Mouse (Mus musculus): Measurements from ENCODE around the gene Npas2. TPM values are rescaled to one million over a fixed set of nuclear protein-coding genes. Genes with fewer than 3 reads are reported as not detected.

Npas2 gene
- polyA plus RNA-seq, 1 experiment from 2014 or later, result 0.28 TPM

DNA sequence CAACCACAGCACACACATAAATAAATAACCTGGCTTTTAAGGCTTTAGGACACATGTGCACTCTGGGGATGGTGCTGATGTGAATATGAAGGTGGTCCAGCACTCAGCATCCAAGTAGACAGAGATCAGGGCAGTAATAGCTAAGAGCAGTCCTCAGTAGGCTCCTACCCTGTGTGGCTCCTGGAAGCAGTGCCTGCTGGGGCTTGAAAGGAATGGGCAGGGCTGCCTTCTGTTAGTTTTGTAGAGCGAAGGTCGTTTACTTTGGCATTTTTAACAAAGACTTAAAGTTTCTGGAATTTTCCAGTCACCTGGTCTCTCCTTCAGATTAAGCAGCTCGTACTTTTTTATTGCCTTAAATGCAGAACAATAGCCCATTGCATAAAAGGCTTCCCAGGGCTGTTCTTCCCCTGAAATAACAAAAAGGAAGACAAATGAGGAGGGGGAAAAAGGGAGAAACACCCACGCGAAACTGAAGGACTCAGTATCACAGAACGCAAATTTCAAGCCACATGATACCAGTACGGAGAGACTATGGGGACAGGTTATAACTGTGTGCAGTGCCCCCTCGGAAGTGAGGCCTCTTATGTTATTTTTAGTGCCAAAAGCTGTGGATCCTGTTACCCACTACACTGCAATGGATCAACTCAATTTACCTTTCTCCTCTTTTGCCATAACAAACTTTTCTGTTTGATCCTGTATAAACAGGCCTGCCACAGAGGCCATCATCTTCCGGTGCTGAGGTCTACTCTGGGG, 44.1 kb downstream of the Npas2 start:
- Histone ChIP-seq H3K4me3 (ENCODE audit: low read depth, low read length) (no peak overlapping the region), H3K27ac (ENCODE audit: low read depth) (no peak overlapping the region), H3K9me3 (ENCODE audit: control insufficient read depth, low read length) (no peaks in the 10 kb centered on the region), H3K9ac (ENCODE audit: low read length) (no peak overlapping the region), H3K4me1 (replicated peaks; ENCODE audit: control insufficient read depth, insufficient read depth, low read length) (no peaks in the 10 kb centered on the region), H3K4me2 (ENCODE audit: low read length) (no peak overlapping the region), H3K36me3 (ENCODE audit: control insufficient read depth, insufficient read depth, low read length) (no peaks in the 10 kb centered on the region), H3K27me3 (replicated peaks; ENCODE audit: control insufficient read depth, insufficient read depth, low read length) (no peaks in the 10 kb centered on the region)
- DNase-seq (ENCODE audit: low spot score) (no peak), ATAC-seq (replicated peaks; ENCODE audit: low FRiP score, low TSS enrichment, low read depth) (no peak)
- 45% methylated on average over 9 of the region's 9 CpGs for WGBS

- 75% methylated on average over 6 of the region's 6 CpGs for WGBS
- no peaks in the 10 kb centered on the region for H3K4me1 ChIP-seq (replicated peaks; ENCODE audit: control insufficient read depth, insufficient read depth, low read length)
- ATAC-seq (replicated peaks; ENCODE audit: low FRiP score, low TSS enrichment, low read depth) (no peak; the same call in 1 of the 2 replicates), DNase-seq (ENCODE audit: low spot score) (no peak)
- no peak overlapping the region for H3K4me2 ChIP-seq (ENCODE audit: low read length)
- H3K9ac ChIP-seq (ENCODE audit: low read length), result no peak overlapping the region
- no peaks in the 10 kb centered on the region for H3K36me3 ChIP-seq (ENCODE audit: control insufficient read depth, insufficient read depth, low read length)
- no peak overlapping the region for H3K4me3 ChIP-seq (ENCODE audit: low read depth, low read length)
- H3K27me3 ChIP-seq (replicated peaks; ENCODE audit: control insufficient read depth, insufficient read depth, low read length), result no peaks in the 10 kb centered on the region
- no peak overlapping the region for H3K27ac ChIP-seq (ENCODE audit: low read depth)
- no peaks in the 10 kb centered on the region for H3K9me3 ChIP-seq (ENCODE audit: control insufficient read depth, low read length)
Measured at GRCm38 (mm10) chr1:39240860-39241584, 47.5 kb downstream of the Npas2 start.

GRCm38 (mm10) chr1:39244726-39245125, 51.2 kb downstream of the Npas2 start:
- WGBS, result 50% methylated on average over 1 of the region's 1 CpGs

GRCm38 (mm10) chr1:39251679-39252078, 58.1 kb downstream of the Npas2 start:
- DNase-seq (ENCODE audit: low spot score) (no peak), ATAC-seq (replicated peaks; ENCODE audit: low FRiP score, low TSS enrichment, low read depth) (no peak)
- no peak overlapping the region for H3K27ac ChIP-seq (ENCODE audit: low read depth)
- WGBS, result 45% methylated on average over 7 of the region's 7 CpGs
- no peaks in the 10 kb centered on the region for H3K9me3 ChIP-seq (ENCODE audit: control insufficient read depth, low read length)
- H3K27me3 ChIP-seq (replicated peaks; ENCODE audit: control insufficient read depth, insufficient read depth, low read length), result no peaks in the 10 kb centered on the region
- no peaks in the 10 kb centered on the region for H3K4me1 ChIP-seq (replicated peaks; ENCODE audit: control insufficient read depth, insufficient read depth, low read length)
- H3K9ac ChIP-seq (ENCODE audit: low read length), result no peak overlapping the region
- no peak overlapping the region for H3K4me3 ChIP-seq (ENCODE audit: low read depth, low read length)
- H3K4me2 ChIP-seq (ENCODE audit: low read length), result no peak overlapping the region
- H3K36me3 ChIP-seq (ENCODE audit: control insufficient read depth, insufficient read depth, low read length), result no peaks in the 10 kb centered on the region

More at GRCm38 (mm10) chr1:39244726-39245125, 51.2 kb downstream of the Npas2 start:
- DNase-seq (ENCODE audit: low spot score) (no peak), ATAC-seq (replicated peaks; ENCODE audit: low FRiP score, low TSS enrichment, low read depth) (no peak)
- H3K9ac ChIP-seq (ENCODE audit: low read length), result no peak overlapping the region
- no peak overlapping the region for H3K4me2 ChIP-seq (ENCODE audit: low read length)
- H3K36me3 ChIP-seq (ENCODE audit: control insufficient read depth, insufficient read depth, low read length), result no peaks in the 10 kb centered on the region
- no peak overlapping the region for H3K4me3 ChIP-seq (ENCODE audit: low read depth, low read length)
- no peaks in the 10 kb centered on the region for H3K4me1 ChIP-seq (replicated peaks; ENCODE audit: control insufficient read depth, insufficient read depth, low read length)
- no peaks in the 10 kb centered on the region for H3K27me3 ChIP-seq (replicated peaks; ENCODE audit: control insufficient read depth, insufficient read depth, low read length)
- H3K9me3 ChIP-seq (ENCODE audit: control insufficient read depth, low read length), result no peaks in the 10 kb centered on the region
- no peak overlapping the region for H3K27ac ChIP-seq (ENCODE audit: low read depth)

DNA sequence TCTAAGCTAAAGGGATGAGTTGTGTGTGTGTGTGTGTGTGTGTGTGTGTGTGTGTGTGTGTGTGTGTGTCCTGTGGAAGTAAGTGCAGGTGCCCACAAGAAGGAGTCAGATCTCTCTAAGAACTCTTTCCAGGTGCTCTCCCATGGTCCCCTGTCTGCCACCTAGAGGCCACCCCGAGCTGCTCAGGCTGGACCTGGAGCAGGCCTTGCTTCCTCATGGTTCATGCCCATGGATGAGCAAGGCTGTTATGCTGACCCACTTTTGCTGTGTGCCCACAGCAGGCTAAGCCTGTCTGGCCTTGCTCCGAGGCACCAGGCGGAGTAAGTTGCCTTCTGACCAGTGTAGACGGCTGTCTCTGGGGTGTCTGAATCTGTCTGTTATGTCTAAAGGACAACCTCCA, 60.2 kb downstream of the Npas2 start:
- no peaks in the 10 kb centered on the region for H3K36me3 ChIP-seq (ENCODE audit: control insufficient read depth, insufficient read depth, low read length)
- DNase-seq (ENCODE audit: low spot score) (no peak), ATAC-seq (replicated peaks; ENCODE audit: low FRiP score, low TSS enrichment, low read depth) (no peak)
- no peak overlapping the region for H3K4me2 ChIP-seq (ENCODE audit: low read length)
- H3K27ac ChIP-seq (ENCODE audit: low read depth), result no peak overlapping the region
- no peak overlapping the region for H3K9ac ChIP-seq (ENCODE audit: low read length)
- H3K4me3 ChIP-seq (ENCODE audit: low read depth, low read length), result no peak overlapping the region
- H3K9me3 ChIP-seq (ENCODE audit: control insufficient read depth, low read length), result peaks cover 3% of the 10 kb centered on the region; the same call in 1 of the 2 replicates
- H3K27me3 ChIP-seq (replicated peaks; ENCODE audit: control insufficient read depth, insufficient read depth, low read length), result no peaks in the 10 kb centered on the region
- WGBS, result 74% methylated on average over 4 of the region's 4 CpGs
- no peaks in the 10 kb centered on the region for H3K4me1 ChIP-seq (replicated peaks; ENCODE audit: control insufficient read depth, insufficient read depth, low read length)

DNA sequence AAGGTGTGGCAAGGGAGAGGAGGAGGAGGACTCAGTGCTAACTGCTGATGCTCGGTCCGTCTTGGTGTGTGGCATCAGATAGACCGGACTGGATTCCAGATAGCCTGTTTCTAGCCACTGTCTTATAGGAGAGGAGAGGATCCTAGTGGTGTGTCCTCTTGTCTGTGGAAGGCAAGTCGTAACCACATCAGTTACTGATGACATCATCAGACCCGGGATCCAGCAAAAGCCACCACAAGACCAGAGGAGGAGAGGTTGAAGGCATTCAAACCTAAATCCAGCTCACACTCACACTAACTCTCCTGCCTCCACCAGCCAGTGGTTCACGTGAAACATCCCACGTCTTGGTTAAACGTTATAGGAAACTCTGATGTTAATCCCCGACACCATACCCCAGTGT, 62.5 kb downstream of the Npas2 start:
- no peak overlapping the region for H3K27ac ChIP-seq (ENCODE audit: low read depth)
- no peak overlapping the region for H3K9ac ChIP-seq (ENCODE audit: low read length)
- H3K4me1 ChIP-seq (replicated peaks; ENCODE audit: control insufficient read depth, insufficient read depth, low read length), result no peaks in the 10 kb centered on the region
- DNase-seq (ENCODE audit: low spot score), result no peak
- H3K27me3 ChIP-seq (replicated peaks; ENCODE audit: control insufficient read depth, insufficient read depth, low read length), result no peaks in the 10 kb centered on the region
- no peaks in the 10 kb centered on the region for H3K36me3 ChIP-seq (ENCODE audit: control insufficient read depth, insufficient read depth, low read length)
- no peak overlapping the region for H3K4me2 ChIP-seq (ENCODE audit: low read length)
- H3K9me3 ChIP-seq (ENCODE audit: control insufficient read depth, low read length), result peaks cover 4% of the 10 kb centered on the region; the same call in 1 of the 2 replicates
- ATAC-seq (replicated peaks; ENCODE audit: low FRiP score, low TSS enrichment, low read depth), result no peak
- H3K4me3 ChIP-seq (ENCODE audit: low read depth, low read length), result no peak overlapping the region
- 81% methylated on average over 9 of the region's 9 CpGs for WGBS

- no peak overlapping the region for H3K4me3 ChIP-seq (ENCODE audit: low read depth, low read length)
- no peak overlapping the region for H3K27ac ChIP-seq (ENCODE audit: low read depth)
- 74% methylated on average over 8 of the region's 8 CpGs for WGBS
- H3K36me3 ChIP-seq (ENCODE audit: control insufficient read depth, insufficient read depth, low read length), result no peaks in the 10 kb centered on the region
- peaks cover 4% of the 10 kb centered on the region; the same call in 1 of the 2 replicates for H3K9me3 ChIP-seq (ENCODE audit: control insufficient read depth, low read length)
- H3K4me2 ChIP-seq (ENCODE audit: low read length), result no peak overlapping the region
- ATAC-seq (replicated peaks; ENCODE audit: low FRiP score, low TSS enrichment, low read depth) (no peak), DNase-seq (ENCODE audit: low spot score) (no peak)
- no peak overlapping the region for H3K9ac ChIP-seq (ENCODE audit: low read length)
- H3K4me1 ChIP-seq (replicated peaks; ENCODE audit: control insufficient read depth, insufficient read depth, low read length), result no peaks in the 10 kb centered on the region
- no peaks in the 10 kb centered on the region for H3K27me3 ChIP-seq (replicated peaks; ENCODE audit: control insufficient read depth, insufficient read depth, low read length)
Measured at GRCm38 (mm10) chr1:39256513-39257330, 63.2 kb downstream of the Npas2 start.

GRCm38 (mm10) chr1:39257331-39257594, 63.7 kb downstream of the Npas2 start:
- Histone ChIP-seq H3K9me3 (ENCODE audit: control insufficient read depth, low read length) (peaks cover 4% of the 10 kb centered on the region; the same call in 1 of the 2 replicates), H3K27me3 (replicated peaks; ENCODE audit: control insufficient read depth, insufficient read depth, low read length) (no peaks in the 10 kb centered on the region), H3K4me1 (replicated peaks; ENCODE audit: control insufficient read depth, insufficient read depth, low read length) (no peaks in the 10 kb centered on the region), H3K27ac (ENCODE audit: low read depth) (no peak overlapping the region), H3K4me2 (ENCODE audit: low read length) (no peak overlapping the region), H3K36me3 (ENCODE audit: control insufficient read depth, insufficient read depth, low read length) (no peaks in the 10 kb centered on the region), H3K9ac (ENCODE audit: low read length) (no peak overlapping the region), H3K4me3 (ENCODE audit: low read depth, low read length) (no peak overlapping the region)
- ATAC-seq (replicated peaks; ENCODE audit: low FRiP score, low TSS enrichment, low read depth), result no peak
- no peak for DNase-seq (ENCODE audit: low spot score)
- WGBS, result 59% methylated on average over 3 of the region's 3 CpGs

All from intestine, embryonic 14.5 days (tissue).